Mouse (Mus musculus) liver, adult 2 months (tissue): ENCODE results near the gene Il1rn. TPM values are rescaled to one million over a fixed set of nuclear protein-coding genes. Genes with fewer than 3 reads are reported as not detected.

Source experiments
- DNase-seq: peaks from one replicate; pipeline ENCODE4 v3.0.0-alpha.2; 2011; ENCODE audit warnings: low read depth, low spot score; ENCODE audit errors: extremely low read depth
- H3K27ac ChIP-seq: fragments of 200-500 bp; replicated peaks from 2 replicates; pipeline ENCODE4 v1.5.1; 2012; ENCODE audit warnings: low read depth, mild to moderate bottlenecking, control low read depth, inconsistent platforms, low read length; ENCODE audit not compliant: insufficient read depth
- H3K27me3 ChIP-seq: fragments of 200-500 bp; 2 replicates; pipeline ENCODE4 v1.6.1; 2012; ENCODE audit warnings: mild to moderate bottlenecking, moderate library complexity, low read length, inconsistent platforms; ENCODE audit not compliant: control insufficient read depth, insufficient read depth
- H3K36me3 ChIP-seq: fragments of 200-500 bp; 2 replicates; pipeline ENCODE4 v1.6.1; 2012; ENCODE audit warnings: low read length, inconsistent platforms; ENCODE audit not compliant: control insufficient read depth, insufficient read depth
- H3K4me1 ChIP-seq: fragments of 200-500 bp; 2 replicates; pipeline ENCODE4 v1.6.1; 2011; ENCODE audit warnings: low read length; ENCODE audit not compliant: control insufficient read depth, insufficient read depth
- H3K4me3 ChIP-seq: fragments of 200-500 bp; 2 replicates; pipeline ENCODE4 v1.5.1; 2011; ENCODE audit warnings: low read depth, mild to moderate bottlenecking, control low read depth, low read length, moderate library complexity; ENCODE audit not compliant: insufficient read depth
- H3K79me2 ChIP-seq: fragments of 200-500 bp; 2 replicates; pipeline ENCODE4 v1.6.1; 2012; ENCODE audit warnings: inconsistent platforms, mild to moderate bottlenecking, low read length, moderate library complexity; ENCODE audit not compliant: control insufficient read depth, insufficient read depth
- H3K9ac ChIP-seq: fragments of 200-500 bp; 2 replicates; pipeline ENCODE4 v1.6.1; 2012; ENCODE audit warnings: low read depth, mild to moderate bottlenecking, control low read depth, inconsistent platforms, low read length
- CTCF ChIP-seq: fragments of 200-500 bp; IDR thresholded peaks from 2 replicates; pipeline ENCODE4 v1.5.1; 2011; ENCODE audit warnings: low read depth, low read length, control low read depth
- POLR2A ChIP-seq: fragments of 200-500 bp; IDR thresholded peaks from 2 replicates; pipeline ENCODE4 v1.6.1; 2011; ENCODE audit warnings: low read length, control low read depth; ENCODE audit not compliant: insufficient read depth; ENCODE audit errors: extremely low read depth
- WGBS: fragments of 180-500 bp; shearing (Covaris S2); methylation state at CpG from one replicate; pipeline ENCODE4 v1.1.7; 2018; 5-methylcytosine and 5-hydroxymethylcytosine counted together
- polyA plus RNA-seq: library from polyadenylated mRNA; depleted of rRNA; stranded (reverse); fragments of >200 nt; gene quantifications from 2 replicates; pipeline ENCODE4 v1.2.3, GENCODE M21; 2012
- total RNA-seq: library from RNA; depleted of rRNA; stranded (reverse); fragments of >200 nt; gene quantifications from 2 replicates; pipeline ENCODE4 v1.2.3, GENCODE M21; 2014

The Il1rn gene
- total and polyA plus RNA-seq, 2 experiments: 1.5 to 10.8 TPM

DNA sequence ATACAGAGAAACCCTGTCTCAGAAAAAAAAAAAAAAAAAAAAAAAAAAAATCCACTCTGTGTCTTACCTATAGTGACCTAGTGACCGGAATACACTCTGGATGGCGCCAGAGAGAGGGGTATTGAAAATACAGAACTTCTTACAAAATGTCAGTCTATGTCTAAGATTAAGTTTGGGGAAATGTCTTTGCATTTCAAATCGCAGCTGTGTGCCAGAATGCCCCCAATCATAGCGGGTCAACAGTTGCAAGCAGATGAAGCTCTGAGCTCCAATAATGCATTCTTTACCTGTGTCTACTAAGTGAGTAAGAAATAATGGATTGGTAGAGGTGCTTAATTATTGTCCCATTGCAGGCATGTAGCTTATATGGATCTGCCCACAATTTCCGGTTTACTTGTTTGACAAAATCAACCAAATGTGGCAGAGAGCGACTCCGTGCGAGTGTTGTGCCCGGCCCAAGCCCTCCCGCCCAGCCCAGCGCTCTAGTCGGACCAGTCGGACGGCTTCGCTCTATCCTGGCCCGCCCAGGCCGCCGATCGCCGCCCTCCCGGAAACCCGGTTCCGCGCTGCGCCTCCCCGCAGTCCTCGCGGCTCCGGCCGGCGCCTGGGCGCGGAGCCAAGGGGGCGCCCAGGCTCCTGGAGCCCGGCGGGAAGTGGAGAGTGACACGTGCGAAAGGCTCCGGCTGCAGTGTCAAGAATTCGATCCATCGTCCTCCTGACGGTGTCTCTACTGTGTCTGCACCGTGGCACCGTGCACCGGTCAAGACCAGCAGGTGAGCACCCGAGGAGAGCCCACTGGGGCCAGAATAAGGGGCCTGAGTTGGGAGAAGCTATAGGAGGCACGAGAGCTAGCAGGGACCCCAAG is 30.6 kb downstream of the Il1rn start, which contains the start of gene Psd4:
TSS of gene Psd4 (plus strand) at position 551 of the 865 bp plus-strand sequence.
- Histone ChIP-seq H3K27ac (no peak within 1 kb of the TSS), H3K4me3 (peak within 1 kb of the TSS; percentile 42), H3K9ac (peak within 1 kb of the TSS; percentile 10), H3K27me3 (no peaks in the 10 kb centered on the region), H3K4me1 (no peaks in the 10 kb centered on the region; the same call in 1 of the 2 replicates), H3K79me2 (no peaks in the 10 kb centered on the region), H3K36me3 (no peaks in the 10 kb centered on the region)
- peak; percentile 67 for DNase-seq
- TF ChIP-seq CTCF: no peak
- no peak for TF ChIP-seq POLR2A
- 2% methylated on average over 47 of the region's 47 CpGs for WGBS

DNA sequence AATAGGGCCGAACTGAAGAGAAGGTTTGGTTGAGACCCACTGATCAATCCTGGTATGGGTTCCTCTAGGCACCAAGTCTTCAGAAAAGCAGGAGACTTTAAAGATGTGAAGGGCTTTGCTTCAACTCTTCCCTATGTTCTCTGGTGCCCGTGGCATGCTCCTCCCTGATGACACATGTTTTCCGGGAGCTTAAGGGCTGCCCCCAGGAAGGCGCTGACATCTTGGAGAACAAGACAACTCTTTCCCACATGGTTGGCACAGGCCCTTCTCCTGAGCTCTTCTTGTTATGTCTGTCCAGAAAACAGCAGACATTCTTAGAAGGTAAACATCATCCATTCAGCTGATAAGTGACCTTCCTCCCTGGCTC is 31.2 kb downstream of the Il1rn start:
- Histone ChIP-seq H3K4me1 (no peaks in the 10 kb centered on the region; the same call in 1 of the 2 replicates), H3K27me3 (no peaks in the 10 kb centered on the region), H3K9ac (peak overlapping the region; percentile 10; the same call in 1 of the 2 replicates), H3K4me3 (peak overlapping the region; percentile 42), H3K36me3 (no peaks in the 10 kb centered on the region), H3K79me2 (no peaks in the 10 kb centered on the region), H3K27ac (no peak overlapping the region)
- 38% methylated on average over 4 of the region's 4 CpGs for WGBS
- TF ChIP-seq POLR2A (no peak), CTCF (no peak)
- DNase-seq: no peak

DNA sequence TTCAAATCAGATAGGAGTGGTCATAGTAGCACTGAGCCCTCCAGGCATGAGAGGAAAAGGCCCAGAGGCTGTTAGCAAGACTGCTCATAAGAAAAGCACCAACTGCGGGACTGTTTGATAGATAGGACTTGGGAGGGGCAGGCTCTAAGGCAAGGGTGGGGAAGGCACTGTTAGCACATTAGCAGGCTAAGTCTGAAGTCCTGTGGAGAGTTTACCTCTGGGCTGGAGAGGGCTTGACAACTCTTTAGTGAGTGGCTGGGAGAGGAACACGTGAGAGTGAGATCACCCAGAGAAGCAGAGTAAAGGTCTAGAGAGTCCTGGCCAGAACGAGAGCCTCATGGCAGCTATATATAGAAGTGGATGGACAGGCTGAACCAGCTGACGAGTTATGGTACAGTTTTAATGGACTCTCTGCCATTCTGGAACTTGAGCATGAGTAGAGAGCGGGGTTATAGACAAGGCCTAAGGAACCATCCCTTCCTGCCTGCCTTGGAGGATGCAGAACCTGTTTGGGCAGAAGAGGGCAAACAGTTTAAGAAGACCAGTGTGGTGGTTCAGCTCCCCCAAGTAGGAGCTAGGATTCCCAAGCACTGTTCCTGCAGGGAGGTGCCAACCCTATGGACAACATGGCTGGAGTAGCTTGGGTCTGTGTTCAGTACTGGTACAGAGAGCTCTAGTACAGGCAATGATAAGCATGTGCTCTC is 42.2 kb downstream of the Il1rn start:
- Histone ChIP-seq H3K79me2 (no peaks in the 10 kb centered on the region), H3K4me3 (no peak overlapping the region), H3K4me1 (no peaks in the 10 kb centered on the region), H3K36me3 (no peaks in the 10 kb centered on the region), H3K27me3 (no peaks in the 10 kb centered on the region), H3K9ac (no peak overlapping the region), H3K27ac (no peak overlapping the region)
- TF ChIP-seq CTCF (no peak), POLR2A (no peak)
- 75% methylated on average over 5 of the region's 5 CpGs for WGBS
- DNase-seq: peak; percentile 25

DNA sequence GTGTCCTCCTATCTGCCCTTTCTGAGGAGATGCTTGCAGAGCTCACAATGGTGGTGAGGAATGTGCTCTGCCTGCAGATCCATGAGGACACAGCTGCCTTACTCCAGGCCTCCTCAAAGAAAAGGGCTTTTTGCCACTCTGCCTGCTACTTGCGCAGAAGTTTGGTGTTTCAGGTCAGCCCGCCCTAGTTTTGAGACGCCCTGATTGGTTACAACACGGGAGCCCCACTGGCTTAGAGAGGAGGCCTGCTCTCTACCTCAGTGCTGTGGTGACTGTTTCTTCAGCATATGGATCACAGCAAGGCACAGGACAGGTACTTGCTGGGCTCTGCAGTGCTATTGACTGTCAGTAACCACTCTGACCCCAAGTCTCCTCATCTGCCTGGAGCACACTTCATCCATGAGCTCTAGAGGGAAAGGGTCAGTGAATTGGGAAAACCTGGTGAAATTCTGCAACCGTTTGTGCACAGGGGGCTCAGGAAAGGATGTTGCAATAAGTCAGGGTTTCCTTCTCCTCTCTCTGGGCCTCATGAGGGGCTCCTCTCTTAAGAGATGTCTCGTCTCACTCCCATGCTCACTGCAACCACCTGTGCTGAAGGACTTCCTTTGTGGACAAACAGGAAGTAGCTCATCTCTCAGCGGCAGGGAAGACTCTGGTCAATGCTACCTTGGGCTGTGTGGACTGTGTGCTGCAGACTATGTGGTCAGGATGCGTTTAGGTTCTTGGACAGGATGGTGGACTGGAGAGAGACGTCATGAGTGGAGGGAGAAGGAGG is 46.0 kb downstream of the Il1rn start:
- no peak overlapping the region for H3K27ac ChIP-seq
- no peaks in the 10 kb centered on the region for H3K36me3 ChIP-seq
- 82% methylated on average over 9 of the region's 9 CpGs for WGBS

DNA sequence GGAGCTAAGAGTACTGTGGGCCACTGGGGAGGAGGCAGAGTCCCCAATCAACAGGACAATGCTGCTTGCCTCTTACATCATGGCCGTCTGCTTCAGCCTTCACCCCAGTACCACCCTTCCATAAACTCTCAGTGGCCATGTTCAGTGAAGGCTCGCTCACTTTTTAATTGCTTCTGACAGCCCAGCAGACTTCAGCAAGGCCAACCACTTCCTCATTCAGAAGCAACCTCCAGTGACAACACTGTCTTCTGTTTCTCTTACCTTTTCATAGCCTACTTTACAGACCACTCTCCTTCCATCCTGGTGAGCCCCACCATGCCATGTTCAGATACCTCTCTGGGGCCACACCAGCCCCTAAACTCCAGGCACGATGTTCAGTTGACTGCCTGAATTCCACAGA is 47.0 kb downstream of the Il1rn start:
- no peak overlapping the region for H3K4me3 ChIP-seq
- no peak for DNase-seq
- H3K27me3 ChIP-seq: no peaks in the 10 kb centered on the region
- H3K4me1 ChIP-seq: no peaks in the 10 kb centered on the region
- H3K27ac ChIP-seq: 0 out of 2 replicates have a peak overlapping the region, but pooled peaks have one; percentile 10
- WGBS: 85% methylated on average over 3 of the region's 3 CpGs
- no peak overlapping the region for H3K9ac ChIP-seq
- no peaks in the 10 kb centered on the region for H3K36me3 ChIP-seq
- no peak for TF ChIP-seq POLR2A
- no peak for TF ChIP-seq CTCF
- H3K79me2 ChIP-seq: no peaks in the 10 kb centered on the region

More for the DNA sequence above, 46.0 kb downstream of the Il1rn start:
- Histone ChIP-seq H3K27me3 (no peaks in the 10 kb centered on the region), H3K4me3 (no peak overlapping the region), H3K4me1 (no peaks in the 10 kb centered on the region), H3K79me2 (no peaks in the 10 kb centered on the region), H3K9ac (no peak overlapping the region)
- TF ChIP-seq POLR2A (no peak), CTCF (no peak)
- DNase-seq: no peak
